Mouse (Mus musculus) B cell, adult 2 months (primary cell): ENCODE measurements around the gene Col4a3bp.
"Not testable (repeated sequence)": the region's sequence is repeated elsewhere in the genome, so short reads cannot be mapped to it uniquely, and the experiment has no call there.

Experiments
- DNase-seq, 2 experiments: peaks; one replicate each; pipeline ENCODE4 v3.0.0; 2022

Gene Col4a3bp

GRCm38 (mm10) chr13:96656673-96657072 is 114.3 kb downstream of the Col4a3bp start:
- DNase-seq = no peak

GRCm38 (mm10) chr13:96658936-96659335 is 116.5 kb downstream of the Col4a3bp start:
- no peak for DNase-seq

- DNase-seq = no peak
Observed at GRCm38 (mm10) chr13:96660095-96660860, 117.9 kb downstream of the Col4a3bp start.

GRCm38 (mm10) chr13:96663120-96663519 is 120.7 kb downstream of the Col4a3bp start:
- DNase-seq = not testable (repeated sequence)

- no peak for DNase-seq
Observed at GRCm38 (mm10) chr13:96664419-96664974, 122.1 kb downstream of the Col4a3bp start.

GRCm38 (mm10) chr13:96670019-96670405 is 127.6 kb downstream of the Col4a3bp start:
- no peak for DNase-seq

- DNase-seq = peak; percentile 94 to 95
Observed at GRCm38 (mm10) chr13:96670406-96671077, 128.1 kb downstream of the Col4a3bp start, which contains the start of gene Hmgcr. Gene Hmgcr (minus strand): TSS chr13:96670936.

- no peak for DNase-seq
Observed at GRCm38 (mm10) chr13:96671078-96671905, 128.9 kb downstream of the Col4a3bp start.

- DNase-seq = no peak
Observed at GRCm38 (mm10) chr13:96671906-96672234, 129.5 kb downstream of the Col4a3bp start.

GRCm38 (mm10) chr13:96672276-96672675 is 129.9 kb downstream of the Col4a3bp start:
- DNase-seq = no peak

- no peak for DNase-seq
Observed at GRCm38 (mm10) chr13:96673817-96674216, 131.4 kb downstream of the Col4a3bp start.

GRCm38 (mm10) chr13:96675756-96676155 is 133.3 kb downstream of the Col4a3bp start:
- DNase-seq = no peak

GRCm38 (mm10) chr13:96677071-96677470 is 134.7 kb downstream of the Col4a3bp start:
- no peak for DNase-seq

- DNase-seq = no peak
Observed at GRCm38 (mm10) chr13:96678616-96679015, 136.2 kb downstream of the Col4a3bp start.

- no peak for DNase-seq
Observed at GRCm38 (mm10) chr13:96680163-96681087, 138.0 kb downstream of the Col4a3bp start.

GRCm38 (mm10) chr13:96681088-96681620 is 138.7 kb downstream of the Col4a3bp start:
- no peak for DNase-seq

GRCm38 (mm10) chr13:96684779-96685178 is 142.4 kb downstream of the Col4a3bp start:
- DNase-seq = no peak

GRCm38 (mm10) chr13:96687261-96687660 is 144.8 kb downstream of the Col4a3bp start:
- DNase-seq = no peak
